Mouse (Mus musculus): Measurements from ENCODE around the gene Shb.
"Not testable (repeated sequence)": the region's sequence is repeated elsewhere in the genome, so short reads cannot be mapped to it uniquely, and the experiment has no call there.

Gene Shb

GRCm38 (mm10) chr4:45419051-45419450, 113.2 kb downstream of the Shb start:
- DNase-seq (ENCODE audit: low spot score): no peak

DNA sequence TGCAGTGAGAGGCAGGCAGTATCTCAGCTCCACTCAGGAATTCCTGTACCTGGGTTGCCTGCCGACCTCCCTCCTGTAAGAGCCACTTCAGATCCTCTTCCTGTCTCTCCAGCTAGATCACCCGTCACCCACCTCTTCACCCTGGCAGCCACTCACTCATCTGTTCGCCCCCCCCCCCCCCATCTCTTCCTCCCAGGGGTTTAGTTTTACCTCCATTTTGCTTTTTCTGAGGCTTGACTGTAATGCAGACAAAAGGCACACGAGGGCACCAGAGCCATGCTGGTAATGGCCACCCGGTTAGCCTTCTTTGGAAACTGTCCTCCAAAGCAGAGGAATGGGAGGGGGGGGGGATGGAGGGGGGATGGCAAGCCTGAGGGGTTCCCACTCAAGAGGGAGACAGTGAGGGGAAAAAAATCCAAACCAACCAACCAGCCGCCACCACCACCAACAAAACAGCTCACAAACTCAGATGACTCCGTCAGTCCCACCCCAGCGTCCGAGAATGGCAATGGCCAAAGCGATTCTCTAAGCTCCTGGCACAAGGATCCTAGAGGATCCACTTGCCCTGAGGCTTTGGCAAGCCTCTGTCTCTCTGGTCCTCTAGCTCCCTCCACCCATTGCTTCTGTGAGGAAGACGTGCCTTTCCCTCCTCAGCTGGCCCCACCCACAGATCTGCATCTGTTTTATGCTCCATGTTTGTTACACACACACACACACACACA, 113.9 kb downstream of the Shb start:
- DNase-seq (ENCODE audit: low spot score): peak; percentile 63

DNA sequence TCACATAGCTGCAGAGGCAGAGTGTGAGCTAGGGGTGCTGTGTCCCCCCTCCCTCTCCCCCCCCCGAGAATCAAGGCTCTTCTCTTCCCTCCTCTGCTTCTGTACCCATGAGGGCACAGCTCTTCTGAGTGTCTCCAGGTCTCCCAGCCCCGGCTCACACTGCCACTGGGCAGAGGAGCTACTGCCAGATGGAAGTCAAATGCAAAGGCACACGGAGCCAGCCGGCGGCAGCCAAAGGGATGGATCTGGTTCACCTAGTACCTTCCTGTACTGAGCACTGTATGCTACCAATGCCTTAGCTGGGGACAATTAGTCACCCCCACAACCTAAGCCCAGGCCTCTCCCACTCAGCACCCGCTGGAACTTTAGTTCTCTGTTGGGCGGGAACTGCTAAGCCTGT, 116.0 kb downstream of the Shb start:
- no peak for DNase-seq (ENCODE audit: low spot score)

- no peak for DNase-seq (ENCODE audit: low spot score)
Observed at GRCm38 (mm10) chr4:45413674-45414338, 118.5 kb downstream of the Shb start.

- DNase-seq (ENCODE audit: low spot score): no peak
Observed at GRCm38 (mm10) chr4:45412433-45413192, 119.7 kb downstream of the Shb start.

DNA sequence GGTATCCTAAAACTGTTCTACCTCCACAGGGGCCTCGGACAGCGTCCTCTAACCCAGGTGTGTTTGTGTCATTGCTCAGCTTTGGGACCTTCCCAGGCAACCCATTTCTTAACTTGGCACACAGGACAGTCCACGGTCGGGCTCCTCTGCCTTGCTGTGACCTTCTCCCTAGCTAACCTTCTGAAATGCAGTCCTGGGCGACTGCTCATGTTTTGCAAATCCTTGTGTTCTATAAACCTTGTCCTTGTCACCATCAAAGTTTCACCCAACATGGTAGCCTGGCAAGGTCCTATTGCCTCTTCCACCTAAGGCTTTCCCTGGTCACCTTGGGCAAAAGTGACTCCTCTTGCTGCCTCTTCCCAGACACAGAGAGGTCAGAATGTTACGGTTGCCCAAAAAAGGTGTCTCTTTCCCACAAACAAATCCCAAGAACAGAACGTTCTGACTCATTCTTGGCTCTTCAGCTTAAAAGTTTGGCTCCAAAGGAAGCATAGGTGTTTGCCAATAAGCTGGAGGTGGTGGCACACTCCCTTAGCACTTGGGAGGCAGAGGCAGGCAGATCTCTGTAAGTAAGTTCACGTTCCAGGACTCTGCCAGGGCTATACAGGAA, 121.0 kb downstream of the Shb start:
- no peak for DNase-seq (ENCODE audit: low spot score)

DNA sequence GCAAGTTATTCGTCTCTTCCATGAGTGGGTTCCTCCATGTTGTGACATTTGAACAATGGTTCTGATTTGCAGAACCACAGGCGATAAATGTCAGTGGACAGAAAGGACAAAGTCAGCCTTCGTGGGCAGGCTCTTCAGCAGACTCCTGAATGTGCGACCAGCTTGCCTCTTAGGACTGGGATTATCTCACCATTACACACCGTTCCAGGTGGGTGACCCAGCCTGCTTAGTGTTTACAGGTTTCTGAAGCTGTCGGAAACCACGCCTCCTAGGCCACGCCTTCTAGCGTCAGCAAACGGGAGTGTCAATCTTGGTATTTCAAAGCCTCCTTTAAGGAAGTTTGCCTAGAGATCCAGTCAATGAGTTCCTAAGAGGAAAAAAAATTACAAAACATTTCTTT, 123.0 kb downstream of the Shb start:
- DNase-seq (ENCODE audit: low spot score): peak; percentile 91

GRCm38 (mm10) chr4:45408427-45409132, 123.7 kb downstream of the Shb start, which contains the start of gene Slc25a51:
Gene Slc25a51, minus strand, starts transcription at chr4:45408766.
- peak; percentile 85 for DNase-seq (ENCODE audit: low spot score)

- peak; percentile 38 for DNase-seq (ENCODE audit: low spot score)
Observed at GRCm38 (mm10) chr4:45407703-45408334, 124.5 kb downstream of the Shb start.

- no peak for DNase-seq (ENCODE audit: low spot score)
Observed at GRCm38 (mm10) chr4:45407001-45407702, 125.1 kb downstream of the Shb start.

DNA sequence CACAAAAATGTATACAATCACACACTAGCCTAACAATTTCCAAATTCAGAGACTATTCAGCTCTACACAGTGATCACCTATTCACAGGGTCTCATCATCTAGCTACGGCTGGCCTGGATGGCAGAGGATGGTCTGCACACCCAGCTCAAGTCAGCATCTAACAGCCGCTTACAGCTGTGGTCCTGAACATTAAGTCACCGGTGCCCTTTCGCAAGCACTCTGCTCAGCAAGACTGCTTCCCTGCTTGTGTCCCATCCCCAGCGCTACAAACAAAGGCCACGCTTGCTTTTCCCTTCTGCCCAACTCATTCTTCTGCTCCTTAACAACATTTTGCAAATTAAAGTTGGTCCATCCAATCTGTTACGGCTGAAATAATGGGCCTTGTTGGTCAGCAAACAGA, 125.9 kb downstream of the Shb start:
- DNase-seq (ENCODE audit: low spot score): no peak

DNA sequence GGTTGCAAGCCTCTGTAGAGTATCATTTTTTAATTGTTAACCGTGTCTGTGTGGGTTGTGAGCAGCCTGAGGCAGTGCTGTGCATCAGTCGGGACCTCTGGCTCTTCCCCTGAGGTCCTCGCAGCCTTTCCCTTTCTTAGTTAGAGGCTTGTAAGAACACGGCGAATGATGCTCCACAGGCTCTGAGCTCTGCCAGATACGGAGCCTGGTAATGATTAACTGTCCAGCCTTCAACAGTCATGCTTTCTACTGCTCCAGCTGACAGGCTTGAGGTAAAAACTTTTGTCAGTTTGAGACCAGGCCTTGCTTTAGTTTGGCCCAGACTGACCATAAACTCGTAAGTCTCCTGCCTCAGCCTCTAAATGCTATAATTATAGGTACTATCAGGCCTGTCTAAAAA, 127.0 kb downstream of the Shb start:
- DNase-seq (ENCODE audit: low spot score): no peak

DNA sequence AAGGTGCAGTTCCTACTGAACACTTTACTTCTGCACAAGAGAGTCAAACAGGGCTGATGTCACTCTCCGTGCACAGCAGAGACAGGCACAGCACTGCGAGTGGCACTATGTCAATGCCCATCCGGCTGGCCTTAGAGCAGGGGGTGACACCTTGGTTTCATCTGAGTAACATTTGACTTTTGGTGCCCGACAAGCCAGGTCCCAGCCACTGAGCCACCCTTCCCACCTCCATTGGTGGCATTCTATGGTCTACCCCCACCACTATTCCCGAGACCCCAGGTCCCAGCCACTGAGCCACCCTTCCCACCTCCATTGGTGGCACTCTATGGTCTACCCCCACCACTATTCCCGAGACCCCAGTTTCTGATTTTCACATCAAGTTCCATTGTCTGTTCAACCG, 128.2 kb downstream of the Shb start:
- DNase-seq (ENCODE audit: low spot score): no peak

- no peak for DNase-seq (ENCODE audit: low spot score)
Observed at GRCm38 (mm10) chr4:45403499-45403878, 128.8 kb downstream of the Shb start.

- no peak for DNase-seq (ENCODE audit: low spot score)
Observed at GRCm38 (mm10) chr4:45402878-45403498, 129.3 kb downstream of the Shb start.

DNA sequence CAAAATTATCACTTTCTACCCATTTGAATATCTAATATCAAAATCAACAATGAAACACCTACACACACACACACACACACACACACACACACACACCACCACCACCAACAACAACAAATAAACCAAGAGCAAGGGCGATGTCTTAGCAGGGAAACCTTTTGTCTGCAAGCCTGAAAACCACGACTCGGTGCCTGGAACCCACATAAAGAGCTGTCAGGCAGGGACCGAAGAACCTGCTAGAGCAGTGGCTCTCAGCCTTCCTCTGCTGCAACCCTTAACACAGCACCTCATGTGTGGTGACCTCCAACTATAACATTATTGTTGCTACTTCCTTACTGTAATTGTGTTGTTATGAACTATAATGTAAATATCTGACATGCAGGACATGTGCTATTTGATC, 130.0 kb downstream of the Shb start:
- DNase-seq (ENCODE audit: low spot score): no peak

GRCm38 (mm10) chr4:45399421-45400210, 132.7 kb downstream of the Shb start:
- no peak for DNase-seq (ENCODE audit: low spot score)

- not testable (repeated sequence) for DNase-seq (ENCODE audit: low spot score)
Observed at GRCm38 (mm10) chr4:45398315-45398714, 134.0 kb downstream of the Shb start.

- not testable (repeated sequence) for DNase-seq (ENCODE audit: low spot score)
Observed at GRCm38 (mm10) chr4:45396211-45396610, 136.1 kb downstream of the Shb start.

Data from urinary bladder, postnatal 14 days (tissue).